Mouse (Mus musculus) limb, embryonic 14.5 days (tissue): ENCODE data around the gene Snx18. TPM values are rescaled to one million over a fixed set of nuclear protein-coding genes. Genes with fewer than 3 reads are reported as not detected.

Source experiments
- ATAC-seq: fragments of 200-750 bp; cut with Nextera tagmentation; 2 replicates; pipeline ENCODE4 v1.8.0; 2017; ENCODE audit warnings: low read depth, moderate number of reproducible peaks, moderate TSS enrichment; ENCODE audit not compliant: low FRiP score
- DNase-seq: peaks from one replicate; pipeline ENCODE4 v3.0.0-alpha.2; 2015; ENCODE audit warnings: low spot score
- H3K27ac ChIP-seq: fragments of 300-500 bp; sonication (generic); replicated peaks from 2 replicates; pipeline ENCODE4 v1.5.1; 2014; ENCODE audit warnings: low read depth, mild to moderate bottlenecking, low read length, moderate library complexity, mixed read lengths
- H3K27me3 ChIP-seq: fragments of 300-500 bp; sonication (generic); 2 replicates; pipeline ENCODE4 v1.6.1; 2014; ENCODE audit warnings: low read length, mixed read lengths; ENCODE audit not compliant: control insufficient read depth, insufficient read depth
- H3K36me3 ChIP-seq: fragments of 300-500 bp; sonication (generic); 2 replicates; pipeline ENCODE4 v1.6.1; 2014; ENCODE audit warnings: mild to moderate bottlenecking, low read length, moderate library complexity, mixed read lengths; ENCODE audit not compliant: control insufficient read depth, insufficient read depth
- H3K4me1 ChIP-seq: fragments of 300-500 bp; sonication (generic); 2 replicates; pipeline ENCODE4 v1.6.1; 2014; ENCODE audit warnings: antibody characterized with exemption, low read length, mixed read lengths; ENCODE audit not compliant: control insufficient read depth, insufficient read depth
- H3K4me2 ChIP-seq: fragments of 300-500 bp; sonication (generic); replicated peaks from 2 replicates; pipeline ENCODE4 v1.6.1; 2014; ENCODE audit warnings: low read depth, mild to moderate bottlenecking, low read length, moderate library complexity; ENCODE audit not compliant: severe bottlenecking
- H3K4me3 ChIP-seq: fragments of 300-500 bp; sonication (generic); replicated peaks from 2 replicates; pipeline ENCODE4 v1.5.1; 2014; ENCODE audit warnings: low read length
- H3K9ac ChIP-seq: fragments of 300-500 bp; sonication (generic); 2 replicates; pipeline ENCODE4 v1.6.1; 2014; ENCODE audit warnings: mild to moderate bottlenecking, low read depth, low read length, moderate library complexity; ENCODE audit not compliant: severe bottlenecking
- H3K9me3 ChIP-seq: fragments of 300-500 bp; sonication (generic); 2 replicates; pipeline ENCODE4 v1.6.1; 2016; ENCODE audit warnings: low read length; ENCODE audit not compliant: control insufficient read depth
- POLR2A ChIP-seq: fragments of 200-500 bp; IDR thresholded peaks from 2 replicates; pipeline ENCODE4 v1.8.0; 2012; ENCODE audit warnings: inconsistent platforms, mild to moderate bottlenecking, moderate library complexity, borderline replicate concordance; ENCODE audit not compliant: insufficient read depth, insufficient read length; ENCODE audit errors: extremely low read depth
- WGBS: fragments of 180-500 bp; shearing (Covaris S2); extraction: QIAGEN DNeasy Blood & Tissue Kit; methylation state at CpG from one replicate; pipeline ENCODE4 v1.1.7; 2014; 5-methylcytosine and 5-hydroxymethylcytosine counted together
- polyA plus RNA-seq, 2 experiments: library from polyadenylated mRNA; depleted of rRNA in 1 of 2; stranded (reverse) in 1 of 2; unstranded in 1 of 2; fragments of >200 nt; fragmentation: Nextera tagmentation in 1 of 2; extraction: Ambion mirVana in 1 of 2; gene quantifications; 2 replicates each; pipeline versions ENCODE4 v1.2.1 to v1.2.3; 2012 to 2014

The Snx18 gene
- polyA plus RNA-seq, 2 experiments: 23.8 to 37.4 TPM

DNA sequence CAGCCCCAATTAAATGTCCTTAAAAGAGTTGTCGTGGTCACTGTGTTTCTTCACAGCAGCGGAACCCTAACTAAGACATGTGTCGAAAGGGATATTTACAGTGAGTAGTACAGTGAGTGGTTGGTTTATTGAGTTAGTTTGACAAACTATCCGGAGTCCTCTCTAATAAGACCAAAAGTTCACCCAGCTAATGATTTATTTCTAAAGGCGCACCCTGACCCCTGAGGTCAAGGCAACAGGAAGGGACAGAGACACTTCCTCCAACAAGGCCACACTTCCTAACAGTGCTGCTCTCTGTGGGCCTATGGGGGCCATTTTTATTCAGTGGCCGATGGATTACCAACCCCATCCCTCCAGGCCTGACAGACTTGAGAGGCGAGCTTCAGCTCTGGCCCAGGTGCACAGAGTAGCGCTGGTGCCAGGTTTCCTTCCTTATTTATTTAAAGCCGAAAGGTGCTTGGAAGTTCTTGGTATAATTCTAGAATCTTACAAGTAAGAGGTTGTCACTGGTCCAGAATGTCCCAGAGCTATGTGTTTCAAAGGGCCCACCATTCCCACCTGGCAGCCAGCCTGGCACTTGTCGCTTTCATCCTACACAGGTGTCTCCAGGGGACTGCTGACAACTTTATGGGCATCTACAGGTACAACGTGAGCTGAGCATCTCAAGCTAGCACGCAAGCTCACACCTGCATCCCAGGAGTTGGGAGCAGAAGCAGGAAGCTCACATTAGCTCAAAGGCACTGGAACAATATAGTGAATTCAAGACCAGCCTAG is 16.3 kb downstream of the Snx18 start:
- H3K4me3 ChIP-seq: no peak overlapping the region
- no peaks in the 10 kb centered on the region for H3K9me3 ChIP-seq
- 64% methylated on average over 12 of the region's 12 CpGs for WGBS
- 0 out of 2 replicates have a peak, but pooled peaks cover 5% of the 10 kb centered on the region for H3K36me3 ChIP-seq
- H3K27me3 ChIP-seq: no peaks in the 10 kb centered on the region
- DNase-seq: no peak
- no peak overlapping the region for H3K9ac ChIP-seq
- no peak for TF ChIP-seq POLR2A
- no peak overlapping the region for H3K4me2 ChIP-seq
- H3K27ac ChIP-seq: no peak overlapping the region
- peaks cover 52% of the 10 kb centered on the region for H3K4me1 ChIP-seq
- ATAC-seq: no peak

DNA sequence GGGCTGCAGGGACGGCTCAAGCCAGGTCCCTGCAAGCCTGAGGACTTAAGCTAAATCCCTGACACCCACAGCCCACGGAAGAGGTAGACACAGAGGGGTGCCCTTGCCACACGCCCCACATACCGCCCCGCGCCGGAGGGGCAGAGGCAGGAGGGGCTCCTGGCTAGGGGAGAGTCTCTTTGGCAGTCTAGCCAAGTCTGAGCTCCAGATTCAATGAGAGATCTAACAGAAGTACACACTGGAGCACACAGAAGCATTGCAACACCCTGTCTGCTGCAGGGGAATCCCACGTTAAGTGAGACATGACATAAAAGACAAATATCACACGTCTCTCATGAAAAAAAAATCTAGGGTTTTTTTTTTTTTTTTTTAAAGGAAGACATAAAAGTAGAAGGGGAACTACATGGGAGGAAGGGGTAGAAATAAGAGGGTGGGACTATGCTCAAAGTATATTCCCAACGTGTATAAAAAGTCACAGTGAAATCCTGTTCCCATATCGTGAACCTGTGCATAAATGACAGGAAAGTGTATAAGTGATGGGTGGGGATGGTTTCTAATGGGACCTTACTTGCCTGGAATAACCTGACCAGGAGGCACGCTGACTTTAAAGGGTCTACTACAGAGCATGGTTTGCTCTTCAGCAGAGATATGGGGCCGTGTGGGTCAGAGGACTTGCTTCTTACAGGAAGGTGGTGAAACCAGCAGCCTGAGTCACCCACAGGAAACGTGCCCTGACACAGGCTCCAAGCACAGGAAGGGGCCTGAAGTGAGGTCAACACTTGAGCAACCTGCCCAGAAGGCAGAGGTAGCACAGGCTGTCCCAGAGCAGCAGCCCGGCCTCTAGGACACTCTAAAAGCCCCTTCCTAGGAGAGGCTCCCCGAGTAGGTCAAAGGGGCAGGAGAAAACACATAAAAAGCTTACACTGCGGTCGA is 17.6 kb downstream of the Snx18 start:
- 90% methylated on average over 18 of the region's 18 CpGs for WGBS
- H3K4me3 ChIP-seq: no peak overlapping the region
- H3K4me1 ChIP-seq: peaks cover 59% of the 10 kb centered on the region
- H3K9me3 ChIP-seq: no peaks in the 10 kb centered on the region
- no peak overlapping the region for H3K9ac ChIP-seq
- 0 out of 2 replicates have a peak, but pooled peaks cover 5% of the 10 kb centered on the region for H3K36me3 ChIP-seq
- H3K27ac ChIP-seq: no peak overlapping the region
- DNase-seq (no peak), ATAC-seq (no peak)
- H3K27me3 ChIP-seq: no peaks in the 10 kb centered on the region
- no peak overlapping the region for H3K4me2 ChIP-seq
- TF ChIP-seq POLR2A: no peak

DNA sequence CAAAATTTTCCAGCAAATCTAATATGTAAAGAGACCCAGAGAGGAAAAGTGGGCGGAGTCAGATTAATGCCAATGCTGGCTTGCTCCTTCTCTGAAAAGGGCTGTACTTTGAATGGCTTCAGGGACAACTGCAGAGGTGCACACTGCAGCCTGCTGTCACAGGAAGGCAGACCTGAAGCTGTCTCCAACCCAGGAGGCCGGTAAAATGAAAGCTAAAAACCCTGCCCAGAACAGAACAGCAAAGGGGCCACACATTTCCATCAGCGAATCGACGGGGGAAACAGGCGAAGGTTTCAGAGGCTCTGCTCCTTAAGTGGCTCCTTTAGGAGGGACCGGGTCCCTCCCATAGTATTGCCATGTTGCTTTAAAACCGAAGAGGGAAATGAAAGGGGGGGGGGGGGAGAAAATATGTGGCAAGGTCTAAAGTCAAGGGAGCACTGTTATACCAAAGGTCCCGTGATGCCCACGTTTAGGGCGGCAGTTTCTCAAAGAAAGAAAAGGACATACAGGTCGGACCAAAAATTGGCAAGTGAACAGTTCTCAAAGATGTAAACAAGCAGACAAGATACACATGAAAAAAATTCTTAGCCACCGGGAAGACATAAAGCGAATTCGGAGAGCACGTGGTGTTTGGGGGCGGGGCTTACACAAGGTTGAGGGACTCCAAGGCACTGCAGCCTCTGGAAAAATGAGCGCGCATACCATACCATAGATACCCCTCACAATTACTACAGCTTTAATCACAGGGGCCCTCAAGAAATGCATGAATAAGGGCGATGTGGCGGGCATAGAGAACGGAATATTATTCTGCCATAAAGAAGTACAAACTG is 18.4 kb downstream of the Snx18 start:
- 86% methylated on average over 22 of the region's 22 CpGs for WGBS

DNA sequence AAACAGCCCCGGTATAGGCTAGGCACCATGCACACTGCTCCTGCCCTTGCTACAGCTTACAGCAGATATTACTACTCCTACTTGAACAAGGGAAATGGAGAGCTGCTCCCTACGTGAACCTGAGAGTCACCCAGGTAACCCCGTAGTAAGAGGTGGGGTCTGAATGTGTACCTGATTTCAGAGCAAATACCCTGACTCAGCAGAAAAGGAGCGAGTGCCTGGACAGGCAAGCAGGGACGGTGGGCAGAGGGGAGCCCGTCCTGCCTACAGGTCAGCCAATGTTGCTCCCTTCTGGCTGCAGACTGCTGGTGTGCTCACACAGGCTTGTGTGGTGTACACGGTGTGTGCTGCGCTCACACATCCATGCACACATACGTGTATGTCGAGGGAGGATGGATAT is 20.7 kb downstream of the Snx18 start:
- no peak overlapping the region for H3K4me2 ChIP-seq
- H3K4me3 ChIP-seq: no peak overlapping the region
- 84% methylated on average over 10 of the region's 10 CpGs for WGBS
- DNase-seq: no peak
- H3K4me1 ChIP-seq: peaks cover 40% of the 10 kb centered on the region
- no peaks in the 10 kb centered on the region for H3K27me3 ChIP-seq
- no peak overlapping the region for H3K9ac ChIP-seq
- peaks cover 21% of the 10 kb centered on the region for H3K36me3 ChIP-seq
- H3K27ac ChIP-seq: 0 out of 2 replicates have a peak overlapping the region, but pooled peaks have one; percentile 67
- no peak for ATAC-seq
- no peaks in the 10 kb centered on the region for H3K9me3 ChIP-seq
- TF ChIP-seq POLR2A: no peak

More for the DNA sequence above, 18.4 kb downstream of the Snx18 start:
- peaks cover 58% of the 10 kb centered on the region for H3K4me1 ChIP-seq
- no peak overlapping the region for H3K4me3 ChIP-seq
- no peak for TF ChIP-seq POLR2A
- no peak for ATAC-seq
- no peak for DNase-seq
- H3K4me2 ChIP-seq: no peak overlapping the region
- no peaks in the 10 kb centered on the region for H3K9me3 ChIP-seq
- 0 out of 2 replicates have a peak, but pooled peaks cover 5% of the 10 kb centered on the region for H3K36me3 ChIP-seq
- no peak overlapping the region for H3K27ac ChIP-seq
- H3K27me3 ChIP-seq: no peaks in the 10 kb centered on the region
- no peak overlapping the region for H3K9ac ChIP-seq
